Mouse (Mus musculus) hematopoietic stem cell, adult 5-6 weeks (primary cell): Measurements from ENCODE around the gene Depdc5. TPM values are rescaled to one million over a fixed set of nuclear protein-coding genes. Genes with fewer than 3 reads are reported as not detected.
"Not testable (repeated sequence)": the region's sequence is repeated elsewhere in the genome, so short reads cannot be mapped to it uniquely, and the experiment has no call there.

Experiments used
- ATAC-seq, 2 experiments: fragments of 125-278 bp in 1 of 2; replicated peaks in 1 of 2; 2 replicates each; pipeline ENCODE4 v1.8.0; 2016 to 2017; ENCODE audit warnings: inconsistent platforms in 2 of 2, mild to moderate bottlenecking in 2 of 2, moderate number of reproducible peaks in 2 of 2, low read depth in 1 of 2, moderate TSS enrichment in 1 of 2; ENCODE audit not compliant: low FRiP score in 2 of 2, poor library complexity in 2 of 2, severe bottlenecking in 2 of 2, insufficient read depth in 1 of 2, low TSS enrichment in 1 of 2
- total RNA-seq: library from RNA; stranded (forward); fragments of 172-1452, 232-1000 nt; gene quantifications from 2 replicates; pipeline ENCODE4 v1.2.3, GENCODE M21; 2017

Depdc5 gene
- total RNA-seq, 1 experiment from 2014 or later: 22.6 TPM

DNA sequence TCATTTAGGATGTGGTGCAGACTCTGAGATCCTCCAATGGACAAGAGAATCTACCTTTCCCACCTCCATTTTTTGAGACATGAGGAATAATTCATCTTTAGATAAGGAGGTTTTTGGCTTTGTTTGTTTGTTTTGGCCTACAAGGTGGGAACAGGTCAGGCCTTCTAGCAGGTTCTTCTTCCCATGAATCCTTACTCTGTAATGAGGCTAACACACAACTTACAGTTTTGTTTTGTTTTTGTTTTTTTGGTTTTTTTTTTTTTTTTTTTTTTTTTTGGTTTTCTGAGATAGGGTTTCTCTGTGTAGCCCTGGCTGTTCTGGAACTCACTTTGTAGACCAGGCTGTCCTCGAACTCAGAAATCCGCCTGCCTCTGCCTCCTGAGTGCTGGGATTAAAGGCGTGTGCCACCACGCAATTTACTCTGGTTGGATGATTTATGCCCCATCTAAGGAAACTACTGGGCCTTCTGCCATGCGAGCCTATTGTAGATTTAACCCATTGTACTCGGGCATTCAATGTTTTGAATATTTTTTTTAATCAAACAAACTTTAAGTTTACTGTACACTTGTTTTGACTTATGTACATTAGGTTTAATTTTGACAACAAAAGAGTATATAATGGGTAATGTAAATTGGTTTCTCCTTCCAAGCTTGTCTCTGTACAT, 900 bp upstream of the Depdc5 start:
- ATAC-seq: no peak

DNA sequence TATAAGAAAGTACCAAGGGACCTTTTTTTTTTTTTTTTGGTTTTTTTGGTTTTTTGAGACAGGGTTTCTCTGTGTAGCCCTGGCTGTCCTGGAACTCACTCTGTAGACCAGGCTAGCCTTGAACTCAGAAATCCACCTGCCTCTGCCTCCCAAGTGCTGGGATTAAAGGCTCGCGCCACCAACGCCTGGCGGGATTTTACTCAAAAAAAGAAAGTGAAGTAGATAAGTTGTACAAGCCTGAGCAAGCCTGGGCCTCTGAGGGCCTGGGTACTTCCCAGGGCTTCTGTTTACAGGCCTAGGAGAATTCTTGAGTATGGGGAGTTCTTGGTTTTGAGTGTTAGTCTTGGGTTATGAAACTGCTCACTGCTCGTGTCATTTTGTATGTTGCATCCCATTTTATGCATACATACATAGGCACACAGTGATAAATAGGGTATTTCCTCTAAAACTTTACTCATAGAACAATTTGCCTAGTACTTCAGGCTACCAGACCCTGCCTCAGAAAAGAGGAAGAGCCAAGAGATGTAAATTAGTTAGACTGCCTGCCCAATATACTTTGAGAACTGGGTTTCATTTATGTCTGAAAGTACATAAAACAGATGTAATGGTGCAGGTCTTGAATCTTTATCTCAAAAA, 6.0 kb downstream of the Depdc5 start:
- ATAC-seq: no peak

DNA sequence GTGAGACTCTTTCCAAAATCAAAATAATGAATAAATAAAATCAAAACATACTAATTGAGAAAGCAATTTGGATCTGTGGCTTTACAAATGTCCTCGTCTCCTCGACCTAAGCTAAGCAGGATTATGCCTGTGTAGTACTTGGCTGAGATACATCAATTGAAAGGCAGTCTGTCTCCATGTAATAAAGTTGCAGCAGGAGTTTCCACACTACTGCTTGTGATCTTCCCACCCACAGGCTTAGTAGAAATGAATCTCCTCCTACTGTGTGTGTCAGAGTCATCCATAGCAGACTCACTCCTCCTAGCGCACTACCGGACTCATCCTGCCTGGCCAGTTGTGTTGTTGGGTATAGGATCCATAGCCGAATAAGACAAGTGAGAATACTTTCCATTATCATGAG, 8.8 kb downstream of the Depdc5 start:
- no peak for ATAC-seq

DNA sequence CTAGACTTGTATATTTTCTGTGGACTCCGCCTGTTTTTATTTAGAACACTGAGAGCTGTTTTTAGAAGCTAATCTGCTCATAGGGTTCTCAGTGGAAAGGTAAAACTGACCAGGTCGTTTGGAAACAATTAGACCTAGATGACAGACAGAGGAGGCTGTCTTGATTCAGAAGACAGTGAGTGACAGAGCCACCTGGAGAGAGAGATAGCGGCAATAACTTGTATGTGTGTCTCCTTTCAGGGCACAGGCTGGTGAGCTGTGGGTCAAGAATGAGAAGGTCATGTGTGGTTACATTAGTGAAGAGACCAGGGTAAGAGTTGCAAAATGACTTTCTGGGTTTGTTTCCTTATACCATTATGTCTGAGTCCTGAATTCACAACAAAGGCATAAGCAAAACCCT, 23.2 kb downstream of the Depdc5 start:
- ATAC-seq: no peak

DNA sequence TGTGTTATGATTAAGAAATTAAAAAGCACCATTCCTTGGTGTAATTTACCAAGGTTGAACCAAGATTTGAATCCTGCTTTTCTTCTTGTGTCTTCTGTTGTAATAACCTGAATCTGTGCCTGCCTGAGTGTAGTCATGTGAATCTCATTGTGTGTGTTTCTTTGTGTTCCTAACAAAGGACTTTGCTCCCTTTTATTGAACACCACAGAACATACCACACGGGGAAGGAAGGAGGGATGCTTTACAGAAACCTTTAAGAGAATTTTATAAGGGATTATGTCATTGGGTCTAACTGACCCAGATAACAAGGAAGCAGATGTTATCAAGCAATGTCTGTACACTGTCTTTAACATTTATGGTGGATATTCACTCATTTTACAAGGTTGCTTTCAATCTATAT, 44.0 kb downstream of the Depdc5 start:
- ATAC-seq: no peak

DNA sequence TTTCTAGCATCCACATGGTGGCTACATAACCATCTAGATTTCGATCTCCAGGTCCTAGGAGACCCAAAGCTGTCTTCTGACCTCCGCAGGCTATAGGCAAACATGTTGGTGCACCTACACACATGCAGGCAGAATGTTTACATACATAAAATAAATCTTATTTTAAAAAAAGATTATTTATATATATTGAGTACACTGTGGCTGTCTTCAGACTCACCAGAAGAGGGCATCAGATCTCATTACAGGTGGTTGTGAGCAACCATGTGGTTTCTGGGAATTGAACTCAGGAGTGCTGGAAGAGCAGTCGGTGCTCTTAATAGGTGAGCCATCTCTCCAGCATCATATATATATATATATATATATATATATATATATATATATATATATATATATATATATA, 50.6 kb downstream of the Depdc5 start:
- no peak for ATAC-seq

DNA sequence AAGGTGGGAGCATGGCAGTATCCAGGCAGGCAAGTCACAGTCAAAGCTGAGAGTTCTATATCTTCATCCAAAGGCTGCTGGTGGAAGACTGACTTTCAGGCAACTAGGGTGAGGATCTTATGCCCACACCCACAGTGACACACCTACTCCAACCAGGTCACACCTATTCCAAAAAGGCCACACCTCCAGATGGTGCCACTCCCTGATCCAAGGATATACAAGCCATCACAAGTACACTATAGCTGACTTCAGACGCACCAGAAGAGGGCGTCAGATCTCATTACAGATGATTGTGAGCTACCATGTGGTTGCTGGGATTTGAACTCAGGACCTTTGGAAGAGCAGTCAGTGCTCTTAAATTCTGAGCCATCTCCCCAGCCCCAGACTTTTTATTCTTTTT, 55.8 kb downstream of the Depdc5 start:
- ATAC-seq: not testable (repeated sequence)

DNA sequence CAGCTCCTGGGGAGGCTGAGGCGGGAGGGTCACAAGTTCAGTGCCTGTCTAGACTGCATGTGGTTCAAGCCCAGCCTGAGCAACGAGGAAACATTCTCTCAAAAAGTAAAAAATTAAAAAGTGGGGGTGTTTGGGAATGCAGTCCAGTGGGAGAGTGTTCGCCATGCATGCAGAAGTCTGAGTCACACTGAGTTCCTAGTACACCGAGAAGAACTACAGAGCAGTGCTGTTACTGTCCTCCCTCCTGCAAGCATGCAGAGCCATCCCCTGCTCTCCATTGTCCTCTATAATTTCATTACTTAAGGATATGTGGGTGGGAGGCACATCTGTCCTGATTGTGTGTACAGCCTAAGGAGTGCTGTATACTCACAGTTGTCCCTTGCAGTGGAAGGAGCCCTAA, 59.4 kb downstream of the Depdc5 start:
- no peak for ATAC-seq

DNA sequence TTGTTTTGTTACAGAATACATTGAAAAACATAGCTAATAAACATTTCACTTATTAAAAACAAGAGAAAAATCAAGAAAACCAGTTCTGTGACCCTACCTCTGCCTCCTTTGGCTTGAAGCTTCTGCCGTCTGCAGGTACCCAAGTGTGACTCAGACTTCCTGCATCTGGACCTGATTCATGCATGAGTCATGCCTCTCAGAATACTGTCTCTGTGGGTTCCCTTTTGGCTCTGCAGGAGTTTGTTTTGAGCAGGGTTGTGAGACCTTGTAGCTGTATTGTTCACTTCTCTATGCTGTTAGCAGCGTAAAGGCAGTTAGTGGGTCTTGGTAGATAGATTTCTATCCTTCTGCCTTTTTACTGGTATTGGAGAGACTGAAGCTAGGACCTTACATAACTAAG, 67.3 kb downstream of the Depdc5 start:
- peak in 1 of 2 experiments; percentile 74; a peak in 3 of 4 replicates for ATAC-seq

DNA sequence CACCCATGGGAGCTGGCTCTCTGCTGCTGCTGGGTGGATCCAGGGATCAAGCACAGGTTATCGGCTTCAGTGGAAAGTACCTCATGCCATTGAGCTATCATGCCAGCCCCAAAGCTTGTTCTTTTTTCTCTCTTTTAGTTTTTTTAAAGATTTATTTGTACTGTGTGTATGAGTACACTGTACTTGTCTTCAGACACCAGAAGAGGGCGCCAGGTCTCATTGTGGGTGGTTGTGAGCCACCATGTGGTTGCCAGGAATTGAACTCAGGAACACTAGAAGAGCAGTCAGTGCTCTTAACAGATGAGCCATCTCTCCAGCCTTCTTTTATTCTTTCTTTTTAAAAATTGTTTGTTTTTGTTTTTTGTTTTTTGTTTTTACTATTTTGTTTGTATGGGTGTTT, 71.2 kb downstream of the Depdc5 start:
- no peak for ATAC-seq

DNA sequence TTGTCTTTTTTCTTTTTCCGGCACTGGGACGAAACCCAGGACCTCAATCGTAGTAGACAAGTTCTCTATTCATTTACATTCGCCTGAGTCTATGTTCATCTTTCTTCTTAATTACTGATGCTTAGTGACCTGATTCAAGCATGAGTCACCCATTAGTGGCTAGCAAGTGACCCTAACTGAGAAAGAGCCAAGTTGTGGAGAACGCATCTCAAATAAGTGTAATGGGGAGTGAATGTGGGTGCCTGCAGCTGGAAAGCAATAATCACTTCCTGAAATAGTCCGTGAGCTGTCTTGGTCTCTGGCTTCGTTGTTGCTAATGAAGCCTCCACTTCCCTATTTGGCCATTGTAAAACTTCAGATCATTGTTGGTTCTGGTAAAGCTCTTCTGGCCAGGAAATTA, 77.1 kb downstream of the Depdc5 start:
- no peak for ATAC-seq

DNA sequence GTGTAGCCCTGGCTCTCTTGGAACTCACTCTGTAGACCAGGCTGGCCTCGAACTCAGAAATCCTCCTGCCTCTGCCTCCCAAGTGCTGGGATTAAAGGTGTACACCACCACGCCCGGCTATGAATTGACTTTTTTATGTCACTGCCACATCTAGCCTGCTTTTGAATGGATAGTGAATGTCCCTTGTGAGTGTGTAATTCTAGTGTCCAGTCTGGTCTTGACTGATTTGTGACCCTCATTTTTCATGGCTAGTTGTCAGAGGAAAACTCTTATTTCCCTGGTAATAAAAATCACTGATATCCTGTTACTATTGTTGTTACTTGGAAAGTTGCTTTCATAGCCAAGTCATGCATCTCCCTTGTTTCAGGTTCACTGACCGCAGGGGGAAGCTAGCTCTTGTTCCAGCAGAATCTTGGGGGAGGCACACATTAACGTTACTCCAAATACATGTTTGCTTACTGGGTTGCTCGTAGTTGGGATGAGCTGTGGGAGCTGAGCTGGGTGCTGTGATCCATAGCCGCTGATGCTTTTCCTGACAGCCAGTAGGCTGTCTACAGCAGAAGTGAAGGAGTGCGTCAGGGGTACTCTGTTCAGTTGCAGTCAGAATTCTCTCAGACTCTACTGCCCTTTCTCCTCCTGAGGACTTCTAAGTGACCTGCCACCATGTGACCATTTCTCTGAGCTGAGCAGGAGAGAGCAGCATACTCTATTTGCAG, 77.9 kb downstream of the Depdc5 start:
- no peak for ATAC-seq

DNA sequence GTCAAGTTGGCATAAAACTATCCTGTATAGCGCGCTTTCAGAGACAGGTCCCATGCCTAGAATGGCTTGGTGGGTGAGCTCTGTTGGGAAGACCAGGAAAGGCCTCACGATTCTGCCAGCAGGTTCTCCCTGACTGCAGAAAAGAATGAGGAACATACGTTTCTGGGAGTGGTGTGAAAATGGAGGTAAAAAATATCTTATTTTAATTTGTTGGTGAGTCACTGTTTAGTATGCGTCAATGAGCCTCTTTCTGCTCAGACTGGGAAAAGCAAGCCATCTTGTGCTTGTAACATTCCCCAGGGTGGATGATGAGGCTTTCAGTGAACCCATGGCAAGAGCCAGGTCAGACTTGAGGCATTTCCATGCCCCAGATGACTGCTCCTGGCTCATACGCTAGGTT, 86.6 kb downstream of the Depdc5 start:
- no peak for ATAC-seq

DNA sequence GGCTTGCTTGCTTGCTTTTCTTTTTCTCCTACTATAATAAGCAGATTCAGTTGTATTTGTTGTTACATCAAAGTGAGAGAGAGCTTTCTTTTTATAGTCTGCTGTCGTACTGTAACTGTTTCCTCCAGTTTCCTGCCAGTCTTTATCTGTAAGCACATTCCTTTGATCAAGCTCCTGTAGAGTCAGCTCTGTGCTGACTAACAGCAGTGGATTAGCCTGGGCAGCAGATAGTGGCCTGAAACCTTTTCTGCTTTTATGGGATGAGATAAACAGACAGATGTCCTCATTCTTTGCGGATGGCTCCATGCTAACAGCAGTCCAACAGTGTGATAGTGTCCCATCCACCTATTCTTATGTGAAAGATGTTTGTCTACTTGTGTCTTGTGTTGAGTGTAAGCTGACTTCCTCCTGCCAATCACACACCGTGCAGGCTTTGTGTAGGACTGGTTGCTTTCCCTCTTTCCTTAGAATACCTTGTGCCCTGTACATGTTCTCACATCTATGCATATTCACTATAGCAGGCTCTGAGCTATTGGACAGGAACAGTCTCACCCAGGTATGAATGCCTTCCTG, 87.3 kb downstream of the Depdc5 start:
- ATAC-seq: peak; percentile 49 to 60

DNA sequence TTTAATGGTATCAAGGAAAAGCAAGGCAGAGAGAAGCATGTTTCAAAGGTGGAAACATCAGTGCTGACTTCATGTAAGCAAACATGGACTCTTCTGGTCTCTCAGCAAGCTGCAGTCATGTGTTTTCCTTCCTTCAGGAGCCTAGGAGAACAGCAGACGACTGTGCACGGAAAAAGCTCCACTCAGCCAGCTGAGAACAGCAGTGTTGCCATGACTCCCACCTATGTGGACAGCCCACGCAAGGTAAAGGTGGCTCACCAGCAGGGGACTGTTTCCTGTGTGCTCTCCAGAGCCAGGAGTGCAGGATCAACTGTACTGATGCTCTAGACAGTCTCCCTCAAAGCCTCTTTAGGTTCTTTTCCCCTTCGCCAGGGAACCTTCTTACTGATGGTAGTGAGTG, 92.2 kb downstream of the Depdc5 start:
- ATAC-seq: no peak

DNA sequence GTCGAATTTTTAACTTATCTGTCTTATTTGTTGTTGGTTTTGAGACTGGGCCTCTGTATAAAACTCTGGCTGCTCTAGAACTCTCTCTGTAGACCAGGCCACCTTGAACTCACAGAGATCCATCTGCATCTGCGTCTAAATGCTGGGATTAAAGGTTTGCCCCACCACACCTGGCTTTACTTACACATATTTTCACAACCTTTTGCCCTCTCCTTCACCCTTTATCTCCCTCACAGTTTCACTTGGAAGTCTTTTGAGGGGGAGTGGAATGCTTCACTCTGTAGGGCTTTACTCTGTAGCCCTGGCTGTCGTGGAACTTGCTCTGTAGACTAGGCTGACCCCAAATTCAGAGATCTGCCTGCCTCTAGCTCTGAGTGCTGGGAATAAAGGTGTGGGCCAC, 98.1 kb downstream of the Depdc5 start:
- no peak for ATAC-seq

DNA sequence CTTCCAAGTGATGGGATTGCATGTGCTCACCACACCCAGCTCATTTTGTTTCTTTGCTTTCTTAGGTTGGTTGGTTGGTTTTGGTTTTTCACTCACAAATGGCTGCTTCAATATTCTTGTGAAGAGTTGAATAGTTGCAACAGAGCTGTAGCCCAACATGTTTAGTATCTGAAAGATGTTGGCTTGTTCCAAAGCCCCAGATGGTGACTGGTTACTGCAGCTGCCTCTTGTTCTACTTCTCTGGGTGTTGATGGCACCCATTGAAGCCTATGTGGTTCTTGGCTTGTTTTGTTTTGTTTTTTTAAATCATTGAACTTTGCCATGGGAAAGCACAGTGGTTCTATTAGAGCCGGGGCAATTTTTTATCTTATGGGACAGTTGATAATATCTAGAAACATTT, 99.1 kb downstream of the Depdc5 start:
- ATAC-seq: no peak

DNA sequence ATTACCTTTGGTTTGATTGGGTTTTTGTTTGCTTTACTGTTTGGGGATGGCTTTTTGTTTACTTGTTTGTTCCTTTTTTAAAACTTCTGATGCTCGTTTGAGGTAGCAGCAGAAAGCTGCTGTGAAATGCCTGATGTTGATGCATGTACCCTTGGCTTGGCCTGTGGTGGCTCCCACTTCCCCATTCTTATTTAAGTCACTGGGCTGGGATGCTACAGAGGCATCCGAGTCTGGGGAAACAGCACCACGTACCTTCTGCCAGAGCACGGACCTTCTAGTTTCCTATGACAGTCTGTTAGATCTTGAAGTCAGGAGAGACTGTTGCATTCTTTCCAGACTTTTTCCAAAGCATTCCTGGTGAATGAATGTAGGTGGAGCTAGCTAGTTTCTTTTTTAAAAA, 113.0 kb downstream of the Depdc5 start:
- ATAC-seq: peak in 1 of 2 experiments; percentile 51; a peak in 2 of 4 replicates
